Mouse (Mus musculus): ENCODE data around the gene Epn2. TPM values are rescaled to one million over a fixed set of nuclear protein-coding genes. Genes with fewer than 3 reads are reported as not detected.

Epn2 gene
- polyA plus RNA-seq, 1 experiment = 0.31 TPM

DNA sequence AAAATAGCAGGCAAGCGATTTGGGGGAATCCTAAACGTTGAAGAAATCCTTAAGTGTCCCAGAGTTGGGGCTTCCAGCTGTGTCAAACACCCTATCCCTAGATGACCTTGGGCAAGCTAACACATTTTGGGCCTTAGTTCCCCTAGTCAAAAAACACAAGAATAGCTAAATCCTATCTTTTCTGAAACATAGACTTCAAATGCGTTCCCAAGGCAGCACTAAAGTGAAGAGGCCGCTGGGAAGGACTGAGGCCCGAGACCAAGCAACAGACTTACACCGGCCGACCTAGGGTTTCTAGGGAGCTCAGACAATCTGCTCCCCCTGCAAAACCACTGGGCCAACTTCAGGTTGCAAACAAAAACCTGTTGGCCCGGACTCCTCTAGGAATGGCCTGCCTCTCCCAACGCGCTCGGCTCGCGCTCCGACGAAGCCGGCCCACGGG is 925 bp downstream of the Epn2 start:
- Histone ChIP-seq H3K4me3 (replicated peaks) (peak overlapping the region; percentile 92), H3K9me3 (peaks cover 14% of the 10 kb centered on the region), H3K4me1 (peaks cover 13% of the 10 kb centered on the region), H3K36me3 (replicated peaks; ENCODE audit: low read length) (no peaks in the 10 kb centered on the region), H3K27me3 (replicated peaks) (peaks cover 85% of the 10 kb centered on the region)
- no peak for TF ChIP-seq FLI1 (IDR thresholded peaks at IDR 0.05; ENCODE audit: low read length)
- TF ChIP-seq GATA1 (IDR thresholded peaks at IDR 0.05; ENCODE audit: borderline replicate concordance, low read length) = no peak

DNA sequence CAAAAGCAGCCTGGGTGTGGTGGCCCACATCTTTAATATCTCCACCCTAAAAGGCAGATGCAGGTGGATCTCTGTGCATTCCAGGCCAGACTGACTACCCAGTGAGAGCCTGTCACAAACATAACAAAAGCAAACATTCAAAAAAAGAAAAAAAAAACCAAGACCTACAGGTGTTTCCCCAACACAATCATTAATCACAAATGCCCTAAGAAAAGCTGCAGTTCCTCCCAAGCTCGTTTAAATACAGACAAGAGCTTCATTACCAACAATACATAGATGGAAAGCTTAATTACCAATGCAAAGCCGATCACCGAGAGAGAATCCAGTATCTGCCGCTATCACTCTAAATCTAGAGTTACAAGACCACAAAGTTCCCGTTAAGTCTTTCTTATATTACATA is 1.5 kb downstream of the Epn2 start:
- H3K36me3 ChIP-seq (replicated peaks; ENCODE audit: low read length) = no peaks in the 10 kb centered on the region
- no peak overlapping the region for H3K4me3 ChIP-seq (replicated peaks)
- no peak for TF ChIP-seq GATA1 (IDR thresholded peaks at IDR 0.05; ENCODE audit: borderline replicate concordance, low read length)
- no peak for TF ChIP-seq FLI1 (IDR thresholded peaks at IDR 0.05; ENCODE audit: low read length)
- H3K9me3 ChIP-seq = peaks cover 14% of the 10 kb centered on the region
- H3K27me3 ChIP-seq (replicated peaks) = peaks cover 86% of the 10 kb centered on the region
- H3K4me1 ChIP-seq = peaks cover 13% of the 10 kb centered on the region

DNA sequence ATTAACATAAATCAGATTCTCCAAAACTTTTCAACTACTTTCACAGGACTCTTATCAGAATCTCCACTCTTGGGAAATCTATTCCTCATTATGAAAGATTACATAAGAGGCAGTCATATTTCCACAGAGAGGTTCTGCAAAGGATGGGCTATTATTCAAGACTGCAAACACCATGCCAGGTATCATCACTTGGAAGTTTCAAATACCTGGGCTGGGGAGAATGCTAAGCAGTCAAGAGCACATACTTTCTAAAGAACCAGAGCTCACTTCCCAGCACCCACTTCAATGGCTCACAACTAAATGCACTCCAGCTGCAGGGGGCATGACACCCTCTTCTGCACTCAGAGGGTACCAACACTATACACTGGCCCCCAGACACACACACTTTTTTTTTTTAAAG is 2.1 kb downstream of the Epn2 start:
- H3K27me3 ChIP-seq (replicated peaks) = peaks cover 92% of the 10 kb centered on the region
- H3K4me3 ChIP-seq (replicated peaks) = no peak overlapping the region
- H3K9me3 ChIP-seq = peaks cover 14% of the 10 kb centered on the region
- peaks cover 13% of the 10 kb centered on the region for H3K4me1 ChIP-seq
- TF ChIP-seq GATA1 (IDR thresholded peaks at IDR 0.05; ENCODE audit: borderline replicate concordance, low read length) (no peak), FLI1 (IDR thresholded peaks at IDR 0.05; ENCODE audit: low read length) (no peak)
- H3K36me3 ChIP-seq (replicated peaks; ENCODE audit: low read length) = no peaks in the 10 kb centered on the region

DNA sequence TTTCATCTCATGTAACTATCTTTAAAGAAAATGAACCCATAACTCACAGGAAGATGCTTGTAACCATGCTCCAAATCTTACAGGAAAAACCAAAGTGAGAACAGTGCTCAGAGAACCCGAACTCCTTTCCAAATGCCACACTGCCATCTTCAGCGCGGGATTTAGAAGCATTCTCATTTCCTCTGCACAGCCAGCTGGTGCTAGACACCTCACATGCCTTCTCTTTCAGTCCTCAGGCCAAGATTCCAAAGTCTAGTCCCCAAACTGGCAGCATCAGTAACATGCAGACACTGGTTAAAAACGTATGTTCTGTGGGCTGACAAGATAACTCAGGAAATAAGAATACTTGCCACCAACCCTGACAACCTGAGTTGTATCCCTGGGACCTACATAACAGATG is 6.2 kb downstream of the Epn2 start:
- no peak for TF ChIP-seq FLI1 (IDR thresholded peaks at IDR 0.05; ENCODE audit: low read length)
- TF ChIP-seq GATA1 (IDR thresholded peaks at IDR 0.05; ENCODE audit: borderline replicate concordance, low read length) = no peak
- no peak overlapping the region for H3K4me3 ChIP-seq (replicated peaks)
- peaks cover 93% of the 10 kb centered on the region for H3K27me3 ChIP-seq (replicated peaks)
- peaks cover 12% of the 10 kb centered on the region for H3K9me3 ChIP-seq
- H3K4me1 ChIP-seq = no peaks in the 10 kb centered on the region
- H3K36me3 ChIP-seq (replicated peaks; ENCODE audit: low read length) = no peaks in the 10 kb centered on the region

DNA sequence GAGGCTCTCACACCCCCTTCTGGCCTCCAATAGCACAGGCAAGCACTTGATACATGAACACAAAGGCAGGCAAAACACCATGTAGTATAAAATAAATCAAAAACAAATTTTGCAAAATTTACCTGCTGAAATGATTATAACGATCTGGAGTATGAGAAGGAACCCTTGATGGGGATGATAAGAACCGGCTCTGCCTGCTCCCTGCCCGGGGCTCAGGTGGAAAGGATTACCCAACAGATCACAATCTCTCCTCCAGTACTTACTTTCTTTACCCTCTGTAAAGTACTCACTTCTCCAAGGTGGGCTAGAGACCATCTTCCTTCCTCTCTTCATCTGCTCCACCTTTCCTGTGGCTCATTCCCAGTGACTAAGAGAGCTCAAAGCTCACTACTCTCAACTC is 8.3 kb downstream of the Epn2 start:
- TF ChIP-seq FLI1 (IDR thresholded peaks at IDR 0.05; ENCODE audit: low read length) (no peak), GATA1 (IDR thresholded peaks at IDR 0.05; ENCODE audit: borderline replicate concordance, low read length) (no peak)

DNA sequence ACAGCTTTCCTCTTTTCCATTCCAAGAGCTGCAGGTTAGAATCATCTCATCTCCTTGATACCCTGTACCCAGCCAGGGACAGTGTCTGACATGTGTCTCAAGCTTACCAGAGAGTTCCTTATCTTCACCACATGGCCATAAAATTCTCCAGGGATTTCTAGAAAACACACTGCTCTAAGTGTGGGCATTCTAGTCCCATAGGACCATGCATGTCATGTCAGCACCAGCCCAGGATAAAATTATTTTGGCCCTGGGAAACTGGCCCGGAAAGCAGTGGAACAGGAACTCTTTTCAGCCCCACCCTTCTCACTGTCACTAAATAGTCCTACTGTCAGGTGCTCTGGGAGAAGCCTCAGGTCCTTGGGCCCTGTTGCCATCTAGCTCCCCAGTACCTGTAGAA is 9.8 kb downstream of the Epn2 start:
- Histone ChIP-seq H3K4me1 (no peaks in the 10 kb centered on the region), H3K9me3 (peaks cover 12% of the 10 kb centered on the region), H3K36me3 (replicated peaks; ENCODE audit: low read length) (no peaks in the 10 kb centered on the region), H3K27me3 (replicated peaks) (peaks cover 95% of the 10 kb centered on the region), H3K4me3 (replicated peaks) (no peak overlapping the region)
- TF ChIP-seq GATA1 (IDR thresholded peaks at IDR 0.05; ENCODE audit: borderline replicate concordance, low read length) (no peak), FLI1 (IDR thresholded peaks at IDR 0.05; ENCODE audit: low read length) (no peak)

More for the DNA sequence above, 8.3 kb downstream of the Epn2 start:
- H3K4me3 ChIP-seq (replicated peaks) = no peak overlapping the region
- peaks cover 12% of the 10 kb centered on the region for H3K9me3 ChIP-seq
- H3K4me1 ChIP-seq = no peaks in the 10 kb centered on the region
- peaks cover 93% of the 10 kb centered on the region for H3K27me3 ChIP-seq (replicated peaks)
- no peaks in the 10 kb centered on the region for H3K36me3 ChIP-seq (replicated peaks; ENCODE audit: low read length)

DNA sequence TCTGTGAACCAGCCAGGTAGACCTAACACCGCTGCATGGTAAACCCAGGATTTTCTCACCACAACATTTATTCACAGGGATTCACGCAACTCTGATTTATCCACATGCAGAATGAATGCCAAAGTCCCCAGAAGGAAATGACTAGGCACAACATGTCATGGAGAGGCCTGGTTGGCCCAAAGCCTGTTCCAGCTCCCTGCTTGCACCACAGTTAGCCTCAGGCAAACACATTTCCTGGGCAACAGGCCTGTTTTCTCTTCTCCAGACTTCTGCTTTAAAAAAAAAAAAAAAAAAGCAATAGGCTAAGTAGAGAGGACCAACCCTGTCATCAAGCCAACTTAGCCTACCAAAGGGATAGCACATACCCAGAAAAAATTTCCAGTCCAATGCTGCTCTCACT is 14.9 kb downstream of the Epn2 start:
- Histone ChIP-seq H3K36me3 (replicated peaks; ENCODE audit: low read length) (no peaks in the 10 kb centered on the region), H3K27me3 (replicated peaks) (peaks cover 93% of the 10 kb centered on the region), H3K4me3 (replicated peaks) (no peak overlapping the region), H3K9me3 (no peaks in the 10 kb centered on the region; the same call in 1 of the 2 replicates), H3K4me1 (peaks cover 5% of the 10 kb centered on the region)
- TF ChIP-seq FLI1 (IDR thresholded peaks at IDR 0.05; ENCODE audit: low read length) (no peak), GATA1 (IDR thresholded peaks at IDR 0.05; ENCODE audit: borderline replicate concordance, low read length) (no peak)

DNA sequence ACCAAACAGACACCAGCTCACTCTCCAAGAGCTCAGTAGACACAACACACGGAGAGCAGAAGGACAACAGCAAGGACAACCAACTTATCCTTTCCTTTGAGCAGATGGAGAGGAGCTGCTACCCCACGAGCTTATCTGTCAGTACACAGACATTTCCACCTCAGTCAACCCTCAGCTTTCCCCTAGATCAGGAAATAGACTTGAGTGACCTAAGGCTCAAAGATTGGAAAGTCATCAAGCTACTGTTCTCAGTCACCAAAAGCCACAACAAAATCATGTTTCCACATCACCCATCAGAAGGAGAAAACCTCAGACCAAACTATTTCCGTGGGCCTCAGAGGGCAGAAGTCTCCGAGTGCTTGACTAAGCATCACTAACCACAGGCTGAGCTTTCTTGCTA is 15.5 kb downstream of the Epn2 start:
- TF ChIP-seq FLI1 (IDR thresholded peaks at IDR 0.05; ENCODE audit: low read length) (no peak), GATA1 (IDR thresholded peaks at IDR 0.05; ENCODE audit: borderline replicate concordance, low read length) (no peak)
- Histone ChIP-seq H3K27me3 (replicated peaks) (peaks cover 93% of the 10 kb centered on the region), H3K4me3 (replicated peaks) (no peak overlapping the region), H3K9me3 (no peaks in the 10 kb centered on the region; the same call in 1 of the 2 replicates), H3K4me1 (peaks cover 5% of the 10 kb centered on the region), H3K36me3 (replicated peaks; ENCODE audit: low read length) (no peaks in the 10 kb centered on the region)

DNA sequence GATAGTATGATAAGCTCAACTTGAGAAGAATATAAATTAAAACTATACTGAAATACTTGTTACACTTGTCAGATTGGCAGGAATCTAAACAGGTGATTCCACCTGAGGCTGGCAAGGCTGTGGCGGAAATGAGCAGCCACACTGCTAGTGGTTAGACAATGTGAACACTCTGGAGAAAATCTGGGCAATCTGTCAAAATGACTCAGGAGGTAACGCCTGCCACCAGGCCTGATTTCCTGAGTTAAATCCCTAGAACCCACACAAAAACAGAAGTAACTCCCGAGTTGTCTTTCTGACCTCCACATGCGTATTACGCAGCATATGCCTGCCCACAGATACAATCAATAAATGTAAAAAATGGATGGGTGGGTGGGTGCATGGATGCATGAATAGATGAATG is 17.1 kb downstream of the Epn2 start:
- H3K27me3 ChIP-seq (replicated peaks) = peaks cover 91% of the 10 kb centered on the region
- TF ChIP-seq GATA1 (IDR thresholded peaks at IDR 0.05; ENCODE audit: borderline replicate concordance, low read length) (no peak), FLI1 (IDR thresholded peaks at IDR 0.05; ENCODE audit: low read length) (no peak)
- no peaks in the 10 kb centered on the region for H3K36me3 ChIP-seq (replicated peaks; ENCODE audit: low read length)
- H3K9me3 ChIP-seq = no peaks in the 10 kb centered on the region; the same call in 1 of the 2 replicates
- H3K4me1 ChIP-seq = peaks cover 5% of the 10 kb centered on the region
- no peak overlapping the region for H3K4me3 ChIP-seq (replicated peaks)

DNA sequence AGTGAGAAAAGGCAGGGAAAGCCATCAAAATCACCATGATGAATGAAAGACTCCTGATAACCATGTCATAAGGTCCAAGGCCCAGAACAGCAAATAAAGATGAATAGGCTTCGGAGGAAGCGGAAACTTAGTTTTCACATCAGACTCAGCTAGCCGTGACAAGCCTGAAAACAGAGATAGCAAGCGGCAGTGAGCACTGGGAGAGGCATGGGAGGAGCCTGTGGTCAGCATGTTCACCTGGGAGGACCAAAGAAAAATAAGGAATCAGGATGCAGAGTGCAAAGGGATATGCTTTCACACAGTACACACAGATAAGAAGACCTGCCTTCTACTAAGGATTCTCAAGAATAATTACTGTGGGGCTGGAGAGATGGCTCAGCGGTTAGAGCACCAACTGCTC is 19.9 kb downstream of the Epn2 start:
- no peak for TF ChIP-seq FLI1 (IDR thresholded peaks at IDR 0.05; ENCODE audit: low read length)
- no peak for TF ChIP-seq GATA1 (IDR thresholded peaks at IDR 0.05; ENCODE audit: borderline replicate concordance, low read length)
- Histone ChIP-seq H3K27me3 (replicated peaks) (peaks cover 89% of the 10 kb centered on the region), H3K36me3 (replicated peaks; ENCODE audit: low read length) (no peaks in the 10 kb centered on the region), H3K4me1 (peaks cover 5% of the 10 kb centered on the region), H3K9me3 (no peaks in the 10 kb centered on the region; the same call in 1 of the 2 replicates), H3K4me3 (replicated peaks) (no peak overlapping the region)

Data from megakaryocyte, embryonic 14.5 days (primary cell).